Mouse (Mus musculus) v-Abl transformed pro-B cells (cell line): ENCODE measurements around the gene Skint4.

ENCODE experiments used
- in situ Hi-C, 2 experiments: fragments of 400-800 bp; cut with MboI; formaldehyde crosslinking; loops; one replicate each; pipeline ENCODE4 v1.15.1; 2025; ENCODE audit not compliant: unreplicated experiment in 2 of 2

Gene Skint4

GRCm38 (mm10) chr4:112071716-112072115 lies at the start of gene Skint4:
TSS of gene Skint4 (plus strand) at chr4:112072016.
- in situ Hi-C loops = no loop called here
